Mouse (Mus musculus): ENCODE data around the gene Copz2.

DNA sequence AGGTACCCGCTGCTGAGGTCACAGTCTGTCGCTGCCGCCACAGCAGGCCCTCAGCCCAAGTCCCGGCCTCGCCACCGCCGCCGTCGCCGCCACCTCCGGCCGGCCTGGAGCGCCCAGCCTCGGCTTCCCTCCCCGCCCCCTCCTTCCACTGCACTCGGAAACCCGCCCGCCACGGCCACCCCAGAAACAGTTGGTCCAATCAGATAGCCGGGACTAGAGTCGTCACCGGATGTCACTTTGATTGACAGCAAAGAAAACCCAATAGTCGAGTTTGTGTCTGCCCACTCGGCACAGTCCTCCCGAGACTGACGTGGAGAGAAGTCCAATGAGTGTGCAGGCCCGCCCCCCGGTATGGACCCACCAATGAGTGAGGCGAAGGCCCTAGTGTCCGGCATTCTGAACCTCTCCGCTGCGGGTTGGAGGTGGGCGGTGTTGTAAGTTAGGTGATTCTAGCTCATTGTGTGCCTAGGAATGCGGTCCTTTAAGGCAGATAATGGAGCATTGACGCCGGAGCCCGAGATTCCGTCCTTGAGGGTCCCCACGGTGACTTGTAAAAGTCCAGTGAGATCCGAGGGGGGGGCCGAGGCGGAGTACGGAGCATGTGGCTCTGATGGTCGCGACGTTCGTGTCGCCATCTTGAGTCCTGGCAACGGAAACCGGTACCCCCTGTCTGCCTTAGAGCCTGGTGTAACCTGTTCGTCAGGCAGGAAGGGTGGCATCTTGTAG lies 19.7 kb upstream of the Copz2 start, which contains the start of gene Nfe2l1:
- TF ChIP-seq CTCF (IDR thresholded peaks at IDR 0.05; ENCODE audit: low read depth, low read length) (no peak), POLR2A (IDR thresholded peaks at IDR 0.05; ENCODE audit: extremely low read depth, insufficient read depth, low read length) (peak; percentile 43; the same call in 1 of the 2 replicates)
